Mouse (Mus musculus): Measurements from ENCODE around the gene Coro1b.

Coro1b gene

DNA sequence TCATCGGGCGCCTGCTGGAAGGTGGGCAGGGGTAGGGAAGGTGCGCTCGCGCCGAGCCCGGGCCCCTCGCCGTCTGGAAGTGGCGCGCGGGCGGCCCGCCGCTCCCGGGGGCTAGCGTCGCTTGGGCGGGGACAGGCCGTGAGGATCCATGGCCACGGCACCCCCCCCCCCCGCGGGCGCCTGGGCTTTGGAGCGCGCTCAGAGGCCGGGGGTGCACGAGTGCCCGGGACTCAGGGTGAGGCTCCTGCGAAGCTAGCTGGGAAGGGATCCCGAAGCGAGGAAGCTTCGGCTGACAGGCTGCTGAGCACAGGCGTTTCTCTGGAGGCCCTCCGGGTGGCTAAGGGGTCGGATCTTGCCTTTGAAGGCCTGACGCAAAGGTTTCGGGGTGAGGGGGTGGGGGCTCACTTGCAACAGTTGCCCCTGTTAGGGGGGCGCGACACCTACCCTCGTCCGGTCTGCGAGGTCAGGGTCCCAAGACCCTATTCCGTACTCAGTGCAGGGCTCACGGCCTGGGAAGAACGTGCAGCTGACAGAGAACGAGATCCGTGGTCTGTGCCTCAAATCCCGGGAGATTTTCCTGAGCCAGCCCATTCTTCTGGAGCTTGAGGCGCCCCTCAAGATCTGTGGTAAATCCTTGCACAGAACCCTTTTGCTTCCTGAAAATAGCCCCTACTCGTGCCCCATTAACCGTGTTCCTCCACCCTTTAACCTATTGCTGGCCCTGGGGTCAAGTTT is 44.0 kb downstream of the Coro1b start:
- no peak for DNase-seq

DNA sequence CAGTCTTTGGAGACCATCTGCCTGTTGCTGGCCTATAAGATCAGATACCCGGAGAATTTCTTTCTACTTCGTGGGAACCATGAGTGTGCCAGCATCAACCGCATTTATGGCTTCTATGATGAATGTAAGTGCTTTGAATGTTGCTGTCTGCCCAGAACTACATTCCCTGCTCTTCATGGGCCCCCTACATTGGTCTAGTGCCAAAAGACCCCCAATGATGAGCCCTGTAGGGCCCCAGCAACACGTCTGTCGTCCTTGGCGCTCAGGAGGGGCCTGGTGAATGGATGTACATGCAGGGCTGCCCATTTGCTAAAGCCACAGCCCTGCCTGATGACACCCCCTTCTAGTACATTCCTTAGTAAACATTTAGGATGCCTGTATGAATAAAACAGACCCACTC is 44.7 kb downstream of the Coro1b start:
- DNase-seq: no peak

DNA sequence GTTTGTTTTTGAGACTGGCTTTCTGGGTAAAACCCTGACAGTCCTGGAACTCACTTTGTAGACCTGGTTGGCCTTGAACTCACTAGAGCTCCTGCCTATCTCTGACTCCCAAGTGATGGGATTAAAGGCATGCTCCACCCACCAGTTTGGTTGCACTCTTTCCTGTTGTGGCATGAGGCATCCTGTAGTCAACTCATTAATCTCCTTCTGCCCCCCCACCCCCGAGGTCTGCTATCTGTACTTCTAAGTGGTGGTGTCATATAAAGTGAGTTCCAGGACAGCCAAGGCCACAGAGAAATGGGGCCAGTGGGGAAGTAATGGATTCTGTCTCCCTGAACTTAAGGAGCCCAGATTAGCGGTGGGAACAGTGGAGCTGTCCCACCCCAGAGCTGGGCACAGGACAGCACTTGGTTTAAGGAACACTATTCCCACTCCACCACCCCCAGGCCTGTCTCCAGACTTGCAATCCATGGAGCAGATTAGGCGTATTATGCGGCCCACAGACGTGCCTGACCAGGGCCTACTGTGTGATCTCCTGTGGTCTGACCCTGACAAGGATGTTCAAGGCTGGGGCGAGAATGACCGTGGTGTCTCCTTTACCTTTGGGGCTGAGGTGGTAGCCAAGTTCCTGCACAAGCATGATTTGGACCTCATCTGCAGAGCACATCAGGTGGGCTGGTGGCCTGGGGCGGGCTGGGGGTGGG is 45.8 kb downstream of the Coro1b start:
- no peak for DNase-seq

DNA sequence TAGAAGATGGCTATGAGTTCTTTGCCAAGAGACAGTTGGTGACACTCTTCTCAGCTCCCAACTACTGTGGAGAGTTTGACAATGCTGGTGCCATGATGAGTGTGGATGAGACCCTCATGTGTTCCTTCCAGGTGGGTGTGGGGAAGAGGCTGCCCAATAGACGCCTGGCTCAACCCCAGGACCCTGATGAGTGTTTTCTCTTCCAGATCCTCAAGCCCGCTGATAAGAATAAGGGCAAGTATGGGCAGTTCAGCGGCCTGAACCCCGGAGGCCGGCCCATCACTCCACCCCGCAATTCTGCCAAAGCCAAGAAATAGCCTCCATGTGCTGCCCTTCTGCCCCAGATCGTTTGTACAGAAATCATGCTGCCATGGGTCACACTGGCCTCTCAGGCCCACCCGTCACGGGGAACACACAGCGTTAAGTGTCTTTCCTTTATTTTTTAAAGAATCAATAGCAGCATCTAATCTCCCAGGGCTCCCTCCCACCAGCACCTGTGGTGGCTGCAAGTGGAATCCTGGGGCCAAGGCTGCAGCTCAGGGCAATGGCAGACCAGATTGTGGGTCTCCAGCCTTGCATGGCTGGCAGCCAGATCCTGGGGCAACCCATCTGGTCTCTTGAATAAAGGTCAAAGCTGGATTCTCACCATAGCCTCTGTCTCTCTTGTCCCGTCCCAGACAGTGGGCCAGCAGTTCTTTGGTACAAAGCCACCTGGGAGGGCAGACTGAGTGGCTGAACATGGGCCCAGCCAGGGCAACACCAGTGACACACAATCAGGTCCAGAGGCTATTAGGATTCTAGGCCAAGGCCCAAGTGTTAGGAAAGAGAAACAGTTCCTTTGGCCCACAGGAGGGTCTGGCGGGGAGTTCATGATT is 46.6 kb downstream of the Coro1b start:
- DNase-seq: peak; percentile 96 to 98

- no peak for DNase-seq
Measured at GRCm38 (mm10) chr19:4196048-4196447, 47.6 kb downstream of the Coro1b start.

DNA sequence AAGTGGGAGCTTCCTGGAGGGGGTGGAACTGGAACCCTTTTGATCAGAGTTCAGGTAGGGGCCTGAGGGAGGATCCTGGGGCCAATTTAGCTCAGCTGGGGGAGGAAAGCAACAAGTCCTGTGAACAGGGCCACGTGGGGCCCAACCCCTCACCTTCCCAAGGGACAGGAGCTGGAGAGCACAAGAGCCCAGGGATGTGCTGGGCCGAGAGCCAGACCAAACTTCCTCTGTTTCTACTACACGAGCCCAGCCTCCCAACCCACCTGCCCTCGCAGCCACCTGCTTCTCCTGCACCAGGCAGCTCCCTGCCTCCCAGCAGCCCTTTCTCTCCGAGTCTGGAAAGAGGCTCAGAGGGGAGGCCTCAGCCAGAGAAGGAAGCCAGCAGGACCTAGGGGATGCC is 48.1 kb downstream of the Coro1b start:
- no peak for DNase-seq

GRCm38 (mm10) chr19:4197180-4197579 is 48.8 kb downstream of the Coro1b start:
- DNase-seq: no peak

- peak; percentile 97 to 98 for DNase-seq
Measured at GRCm38 (mm10) chr19:4201291-4201909, 53.0 kb downstream of the Coro1b start, which contains the start of gene Rad9a. Rad9a (minus strand) TSS chr19:4201662.

DNA sequence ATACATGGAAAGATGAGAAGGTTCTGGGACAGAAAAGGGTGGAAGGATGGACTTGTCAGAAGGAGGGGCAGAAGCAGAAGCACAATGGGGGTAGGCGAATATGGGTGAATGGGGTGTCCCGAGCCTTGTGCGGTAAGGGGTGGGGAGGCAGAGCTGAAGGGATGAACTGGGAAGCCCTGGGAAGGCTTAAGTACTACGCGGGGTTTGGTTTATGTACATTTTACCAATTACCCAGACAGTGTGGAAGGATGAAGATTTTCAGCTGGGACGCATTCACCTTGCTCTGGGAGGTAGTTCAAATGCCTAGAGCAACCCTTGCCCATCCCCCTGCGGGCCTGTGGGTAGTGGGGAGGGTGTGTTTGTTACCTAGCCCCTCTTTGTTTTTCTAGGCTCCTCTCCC is 53.7 kb downstream of the Coro1b start:
- no peak for DNase-seq

- DNase-seq: no peak
Measured at GRCm38 (mm10) chr19:4203148-4203547, 54.7 kb downstream of the Coro1b start.

Data from cerebellum, postnatal 14 days (tissue).